Mouse (Mus musculus): Measurements from ENCODE around the gene Tgif2lx2.
"Not testable (repeated sequence)": the region's sequence is repeated elsewhere in the genome, so short reads cannot be mapped to it uniquely, and the experiment has no call there.

The Tgif2lx2 gene

DNA sequence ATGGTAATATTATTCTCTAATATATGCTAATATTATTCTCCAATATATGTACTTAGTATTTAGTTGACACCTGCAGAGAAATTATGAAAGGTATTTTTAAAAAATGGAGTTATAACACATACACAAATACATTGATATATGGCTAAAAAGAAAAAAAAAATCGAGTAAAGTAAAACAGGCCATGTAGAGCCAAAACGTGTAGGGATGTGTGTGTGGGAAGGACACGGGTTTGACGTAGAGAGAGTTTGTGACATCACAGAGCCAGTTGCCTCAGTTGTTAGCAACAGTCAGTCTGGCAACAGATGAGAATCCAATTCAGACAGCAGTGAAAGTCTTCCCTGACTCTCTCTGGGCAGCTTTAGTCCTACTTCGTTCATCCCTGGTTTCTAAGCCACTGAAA is at the start of gene Tgif2lx2:
Gene Tgif2lx2 (plus strand): TSS at position 301 of the 400 bp plus-strand sequence.
- DNase-seq (ENCODE audit: extremely low spot score), result not testable (repeated sequence)

All from embryo, embryonic 9.5 days (tissue).